Mouse (Mus musculus) stomach, adult 2 months (tissue): Measurements from ENCODE around the gene Cpn1. TPM values are rescaled to one million over a fixed set of nuclear protein-coding genes. Genes with fewer than 3 reads are reported as not detected.

Source experiments
- polyA plus RNA-seq: library from polyadenylated mRNA; depleted of rRNA; stranded (reverse); fragments of >200 nt; gene quantifications from 2 replicates; pipeline ENCODE4 v1.2.3, GENCODE M21; 2012; rRNA removed

Gene Cpn1
- 19.5 and 21.7 TPM in 2 replicates for polyA plus RNA-seq

DNA sequence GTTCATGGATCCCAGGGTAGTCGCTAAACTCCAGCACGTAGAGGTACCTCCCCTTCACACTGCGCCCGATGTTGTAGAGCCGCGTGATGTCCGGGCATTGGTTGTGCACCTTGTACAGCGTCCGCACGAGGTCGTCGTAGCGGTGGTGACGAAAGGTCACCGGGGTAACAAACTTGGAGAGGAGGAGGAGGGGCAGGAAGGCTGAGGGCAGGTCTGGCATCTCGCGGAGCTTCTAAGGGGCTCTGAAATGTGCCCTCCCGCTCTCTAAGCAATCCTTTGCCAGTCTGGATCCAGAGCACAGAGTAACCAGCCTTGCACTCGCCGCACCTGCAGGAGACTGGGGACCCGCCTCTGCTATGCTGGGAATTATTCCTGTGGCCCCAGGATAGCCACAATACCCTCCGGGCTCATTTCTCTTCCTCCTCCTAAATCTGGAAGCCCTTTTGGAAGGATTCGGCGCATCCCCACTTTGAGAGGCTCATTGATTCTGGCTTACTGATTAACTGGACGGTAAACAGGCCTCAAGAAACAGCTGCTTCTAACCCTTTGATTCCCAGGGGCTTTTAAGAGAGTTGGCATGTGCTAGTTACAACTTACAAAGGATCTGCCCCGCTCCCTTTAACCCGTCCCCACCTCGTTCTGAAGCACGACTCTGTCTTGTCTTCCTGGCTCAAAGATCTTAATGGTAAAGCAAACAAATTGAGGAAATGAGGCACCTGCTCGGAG lies at the start of gene Cpn1:
Gene Cpn1, minus strand, starts transcription at position 488 of the 726 bp plus-strand sequence.

DNA sequence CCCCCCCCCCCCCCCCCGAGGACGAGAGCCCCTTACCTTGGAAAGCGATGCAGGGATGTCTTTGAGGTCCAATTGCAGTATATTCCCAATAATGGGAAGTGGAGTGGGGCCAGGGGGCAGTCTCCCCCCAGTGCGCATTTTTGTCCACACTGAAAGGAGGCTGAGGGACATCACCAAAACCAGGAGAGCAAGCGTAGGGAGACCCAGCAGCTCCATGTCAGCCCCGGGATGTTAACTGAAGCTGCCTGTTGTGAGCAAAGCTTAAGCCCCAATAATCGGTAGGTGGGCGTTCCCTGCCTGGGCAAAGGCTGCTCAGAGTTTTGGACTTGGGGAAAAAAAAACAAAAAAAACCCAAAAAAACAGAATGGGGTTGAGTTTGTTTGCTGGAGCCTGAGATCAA lies 42.6 kb upstream of the Cpn1 start, which contains the start of gene Cyp2c23:
Gene Cyp2c23, minus strand, starts transcription at position 237 of the 400 bp plus-strand sequence.

DNA sequence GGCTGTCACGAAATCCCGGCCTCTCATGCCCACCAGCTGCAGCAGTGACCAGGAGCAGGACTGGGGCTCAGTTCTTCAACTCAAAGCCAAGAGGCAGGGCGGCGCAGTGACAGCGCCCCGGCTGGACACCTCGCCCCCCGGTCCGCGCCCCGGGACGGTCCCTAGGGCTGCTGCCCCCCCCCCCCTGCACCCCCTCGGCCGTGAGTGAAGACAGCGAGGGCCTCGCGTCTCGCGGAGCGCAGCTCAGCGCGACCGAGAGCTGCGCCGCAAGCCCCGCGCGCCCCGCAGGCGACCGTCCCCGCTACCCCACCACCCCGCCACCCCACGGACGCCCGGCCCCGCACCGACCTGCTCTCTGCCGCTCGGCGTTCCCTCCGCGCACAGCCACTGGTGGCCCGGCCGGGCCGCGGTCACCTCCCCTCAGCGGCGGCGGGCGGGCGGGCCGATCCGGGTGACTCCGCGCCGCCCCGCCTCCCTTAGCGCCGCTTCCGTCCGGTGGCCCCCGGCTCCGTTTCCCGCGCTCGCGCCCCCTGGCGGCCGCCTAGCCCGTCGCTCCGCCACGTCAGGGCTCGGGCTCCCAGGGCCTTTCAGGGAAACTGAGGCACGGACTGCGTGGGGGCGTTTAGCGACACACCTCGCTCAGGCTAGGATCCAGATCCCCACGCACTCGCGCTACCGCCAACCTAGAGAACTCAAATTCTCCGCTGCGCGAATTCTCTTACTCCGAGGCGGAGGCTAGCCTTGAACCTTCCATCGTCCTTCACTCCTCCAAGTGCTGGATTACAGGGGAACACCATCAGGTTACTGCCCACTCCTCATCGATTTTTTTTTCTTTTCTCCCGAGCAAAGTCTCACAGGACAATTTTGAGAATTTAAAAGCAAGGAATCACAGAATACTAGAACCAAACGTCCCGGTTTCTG lies 46.3 kb downstream of the Cpn1 start, which contains the start of gene Dnmbp:
Gene Dnmbp, minus strand, starts transcription at position 423 of the 921 bp plus-strand sequence.

Other genes starting within 250 kb of the Cpn1 start
- gene Cutc, start 233.6 kb downstream of the Cpn1 start, polyA plus RNA-seq = 1.2 and 1.6 TPM in 2 replicates
- 5.1 and 5.2 TPM in 2 replicates for gene Cox15, start 233.6 kb downstream of the Cpn1 start, polyA plus RNA-seq
- 0.02 and 0.18 TPM in 2 replicates for gene Abcc2, start 204.4 kb downstream of the Cpn1 start, polyA plus RNA-seq
- 10.4 and 11.3 TPM in 2 replicates for gene Dnmbp, start 46.4 kb downstream of the Cpn1 start, polyA plus RNA-seq
- 1.5 and 1.7 TPM in 2 replicates for gene Cyp2c23, start 42.7 kb upstream of the Cpn1 start, polyA plus RNA-seq
- gene Erlin1, start 83.2 kb upstream of the Cpn1 start, polyA plus RNA-seq = 3.8 and 6.4 TPM in 2 replicates
- 1.8 and 3.3 TPM in 2 replicates for gene Chuk, start 120.9 kb upstream of the Cpn1 start, polyA plus RNA-seq
- gene Cwf19l1, start 149.3 kb upstream of the Cpn1 start, polyA plus RNA-seq = 0.34 and 1.0 TPM in 2 replicates
- 5.2 and 5.8 TPM in 2 replicates for gene Bloc1s2, start 159.9 kb upstream of the Cpn1 start, polyA plus RNA-seq
- gene Pkd2l1, start 205.9 kb upstream of the Cpn1 start, polyA plus RNA-seq = not detected in 2 replicates
- gene Scd3, start 216.7 kb upstream of the Cpn1 start, polyA plus RNA-seq = not detected in 2 replicates